Mouse (Mus musculus): ENCODE results near the gene Fem1b. TPM values are rescaled to one million over a fixed set of nuclear protein-coding genes. Genes with fewer than 3 reads are reported as not detected.

Fem1b gene
- 5.2 and 7.9 TPM in 2 replicates for polyA plus RNA-seq (2012; ENCODE audit: low replicate concordance)

GRCm38 (mm10) chr9:62811516-62812121 lies at the start of gene Fem1b:
Gene Fem1b, minus strand, starts transcription at chr9:62811934.

GRCm38 (mm10) chr9:62857719-62858261 lies 46.1 kb upstream of the Fem1b start, which contains the start of gene Calml4:
Gene Calml4, plus strand, starts transcription at chr9:62858080.

GRCm38 (mm10) chr9:62838506-62839171 lies 26.9 kb upstream of the Fem1b start, which contains the start of gene Cln6:
Gene Cln6, plus strand, starts transcription at chr9:62838785.

Other genes starting within 250 kb of the Fem1b start
- gene Itga11, start 134.1 kb downstream of the Fem1b start, polyA plus RNA-seq (2012; ENCODE audit: low replicate concordance) = not detected in 2 replicates
- 12.8 and 13.4 TPM in 2 replicates for gene Cln6, start 26.9 kb upstream of the Fem1b start, polyA plus RNA-seq (2012; ENCODE audit: low replicate concordance)
- 0.52 TPM in 1 of 2 replicates, not detected in the other for gene Calml4, start 46.1 kb upstream of the Fem1b start, polyA plus RNA-seq (2012; ENCODE audit: low replicate concordance)
- gene Pias1, start 176.0 kb upstream of the Fem1b start, polyA plus RNA-seq (2012; ENCODE audit: low replicate concordance) = 2.2 and 5.3 TPM in 2 replicates